Mouse (Mus musculus): ENCODE measurements around the gene U2af2.
A peak's percentile ranks its signal among the peaks of the same experiment; 100 is the strongest.
"Not testable (repeated sequence)": the region's sequence is repeated elsewhere in the genome, so short reads cannot be mapped to it uniquely, and the experiment has no call there.

Gene U2af2

DNA sequence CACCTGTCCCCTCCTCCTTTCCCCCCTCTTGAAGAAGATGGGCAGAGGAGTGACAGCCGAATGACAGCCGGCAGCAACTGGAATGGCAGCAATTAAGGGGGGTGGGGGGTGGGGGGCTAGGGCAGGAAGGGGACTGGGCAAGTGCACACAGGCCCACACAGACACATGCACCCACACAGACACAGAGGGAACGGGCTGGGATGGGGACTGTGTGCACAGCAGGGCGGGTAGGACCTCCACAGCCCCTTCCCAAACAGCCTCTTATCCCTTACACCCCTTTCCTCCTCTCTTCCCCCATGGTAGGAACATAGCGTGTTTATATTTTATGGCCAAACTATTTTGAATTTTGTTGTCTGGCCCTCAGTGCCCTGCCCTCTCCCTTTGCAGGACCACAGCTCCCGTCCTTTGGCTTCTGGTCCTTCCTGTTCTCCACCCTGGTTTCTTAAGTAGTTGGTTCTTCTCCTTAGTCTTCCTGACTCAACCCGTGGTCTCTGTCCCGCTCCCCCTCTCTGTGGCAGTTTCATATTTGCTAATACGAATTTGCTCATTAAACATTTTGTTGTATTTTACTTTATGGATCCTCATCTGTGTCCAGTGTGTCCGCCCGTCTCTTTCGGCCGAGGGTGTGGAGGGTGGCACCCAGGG is 17.5 kb downstream of the U2af2 start:
- DNase-seq = not testable (repeated sequence)

DNA sequence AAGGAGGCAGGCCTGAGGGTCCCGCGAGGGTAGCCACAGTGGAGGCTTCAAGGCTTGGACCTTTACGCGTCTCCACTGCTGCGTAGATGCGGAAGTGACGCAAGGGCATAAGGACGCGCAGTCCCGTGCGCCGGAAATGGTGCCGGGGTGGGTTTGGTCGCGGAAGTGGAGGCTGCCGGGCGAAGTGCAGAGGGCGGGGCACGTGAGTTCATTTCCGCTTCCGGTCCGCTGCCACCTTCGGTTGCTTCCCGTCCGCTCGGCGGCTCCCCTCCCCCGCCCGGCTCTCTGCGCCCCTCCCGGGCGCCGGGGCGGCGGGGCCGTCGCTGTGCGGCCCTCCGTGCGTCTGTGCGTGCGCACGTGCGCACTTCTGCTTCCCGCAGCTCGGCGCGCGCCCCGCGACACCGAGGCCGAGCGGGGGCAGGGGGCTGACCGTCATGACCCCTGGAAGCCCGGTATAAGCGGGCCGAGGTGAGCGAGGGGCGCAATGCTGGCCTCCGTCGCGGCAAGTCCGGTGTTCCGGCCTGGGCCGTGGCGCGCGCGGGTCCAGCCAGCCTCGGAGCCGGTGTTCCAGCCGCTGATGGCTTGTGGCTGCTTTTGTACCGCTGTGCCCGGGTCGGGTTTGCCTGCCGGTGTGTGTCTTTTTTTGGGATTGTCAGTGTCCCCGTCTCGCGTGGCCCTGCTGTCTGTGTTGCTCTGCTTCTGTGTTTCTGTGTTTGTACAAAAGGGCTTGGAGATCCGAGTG is 18.2 kb downstream of the U2af2 start, which contains the start of gene Epn1:
Gene Epn1 (plus strand): TSS at position 226 of the 742 bp plus-strand sequence.
- peak; percentile 95 for DNase-seq

DNA sequence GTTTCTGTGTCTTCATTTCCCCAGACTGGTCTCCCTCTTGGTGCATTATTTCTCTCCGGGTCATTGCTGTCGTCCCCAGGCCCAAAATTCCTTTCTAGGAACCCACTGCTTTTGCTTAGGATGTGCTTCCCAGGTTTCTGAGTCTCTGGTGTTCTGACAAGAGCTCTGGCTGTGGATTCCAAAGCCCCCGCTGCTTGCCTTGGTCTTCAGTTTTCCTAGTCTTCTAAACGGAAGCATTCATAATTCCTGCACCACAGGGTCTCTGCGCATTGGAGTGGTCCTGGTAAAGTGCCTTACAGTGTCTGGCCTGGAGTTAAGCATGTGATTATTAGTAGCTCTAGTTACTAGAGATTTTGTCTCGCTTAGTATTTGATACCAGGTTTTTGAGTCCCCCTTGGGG is 18.9 kb downstream of the U2af2 start:
- DNase-seq = no peak

DNA sequence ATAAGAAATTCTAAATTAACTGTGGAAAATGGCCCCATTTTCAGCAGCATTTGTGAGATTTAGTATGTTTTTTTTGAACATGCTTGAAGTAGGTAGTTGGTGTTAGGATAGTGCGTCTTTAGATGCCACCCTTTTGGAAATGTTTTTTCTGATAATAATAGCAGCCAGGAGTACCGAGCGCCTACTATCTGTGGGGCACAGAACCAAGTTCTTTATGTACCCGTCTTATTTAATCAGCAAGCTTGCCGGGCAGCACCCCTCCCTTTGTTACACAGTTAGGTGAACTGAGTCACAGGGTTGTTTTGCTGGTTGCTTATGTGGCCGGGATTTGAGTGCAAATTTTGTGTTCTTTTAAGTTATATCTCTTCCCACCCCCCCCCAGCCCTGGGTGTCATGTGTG is 19.3 kb downstream of the U2af2 start:
- no peak for DNase-seq

DNA sequence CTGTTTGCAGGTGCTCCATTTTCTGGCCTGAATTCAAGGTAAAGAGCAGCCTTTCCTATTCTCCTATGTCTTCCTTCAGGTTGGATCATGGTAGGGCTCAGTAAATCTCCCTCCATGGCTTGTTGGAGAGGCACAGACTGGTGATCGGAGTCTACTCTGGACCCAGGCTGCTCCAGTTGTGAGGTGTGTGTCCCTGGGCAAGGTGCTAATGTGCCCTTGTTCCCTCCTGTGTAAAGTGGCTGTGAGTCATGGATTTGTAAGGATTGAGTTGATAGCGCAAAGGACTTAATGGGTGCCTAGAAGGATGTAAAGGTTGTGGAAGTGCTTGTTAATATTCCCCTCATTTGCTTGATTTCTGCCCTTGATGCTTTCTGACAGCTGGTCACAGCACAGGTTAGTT is 20.0 kb downstream of the U2af2 start:
- no peak for DNase-seq

DNA sequence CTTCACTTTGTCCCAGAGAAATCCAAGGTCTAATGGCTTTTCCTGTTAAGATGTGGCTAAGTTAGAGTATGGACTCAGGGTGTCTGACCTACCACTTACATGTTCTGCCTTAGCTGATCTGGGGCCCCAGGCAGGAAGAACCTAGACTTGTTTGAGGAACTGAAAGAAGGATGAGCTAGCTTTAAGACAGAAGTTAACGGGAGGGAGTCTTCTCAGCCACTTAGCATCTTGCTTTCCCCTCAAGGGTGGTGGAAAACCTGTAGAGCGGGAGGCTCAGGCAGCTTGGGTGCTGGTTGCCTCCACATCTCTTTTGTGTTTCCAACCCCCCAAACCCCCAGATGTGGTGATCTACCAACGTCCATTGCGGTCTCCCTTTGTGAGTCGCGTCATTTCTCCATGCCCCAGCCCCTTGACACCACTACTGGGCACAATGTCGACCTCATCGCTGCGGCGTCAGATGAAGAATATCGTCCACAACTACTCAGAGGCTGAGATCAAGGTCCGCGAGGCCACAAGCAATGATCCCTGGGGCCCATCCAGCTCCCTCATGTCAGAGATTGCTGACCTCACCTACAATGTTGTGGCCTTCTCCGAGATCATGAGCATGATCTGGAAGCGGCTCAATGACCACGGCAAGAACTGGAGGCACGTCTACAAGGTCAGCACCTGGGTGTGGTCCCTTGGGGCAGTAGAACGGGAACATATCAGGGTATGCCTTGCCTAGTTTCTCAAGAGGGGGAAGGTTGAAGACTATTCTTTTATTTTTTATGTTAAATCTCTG is 21.6 kb downstream of the U2af2 start:
- DNase-seq = peak; percentile 61

DNA sequence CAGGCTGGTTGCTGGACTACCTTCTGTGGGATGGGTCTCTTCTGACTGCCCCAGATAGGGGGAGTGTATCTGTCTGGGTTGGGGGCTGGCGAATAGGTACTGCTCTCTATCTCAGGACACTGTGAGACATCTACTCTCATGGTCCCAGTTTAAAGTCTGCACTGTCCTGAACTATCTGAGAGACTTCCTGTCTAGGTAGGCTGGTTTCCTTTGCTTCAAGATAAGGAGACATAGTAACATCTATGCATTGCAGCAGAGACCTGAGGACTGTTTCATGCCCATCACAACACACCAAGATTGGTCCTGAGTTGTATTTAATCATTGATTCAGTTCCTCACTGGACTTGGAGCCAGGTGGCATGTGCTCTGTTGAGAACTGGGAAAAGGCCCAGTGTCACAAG is 23.6 kb downstream of the U2af2 start:
- DNase-seq = no peak

DNA sequence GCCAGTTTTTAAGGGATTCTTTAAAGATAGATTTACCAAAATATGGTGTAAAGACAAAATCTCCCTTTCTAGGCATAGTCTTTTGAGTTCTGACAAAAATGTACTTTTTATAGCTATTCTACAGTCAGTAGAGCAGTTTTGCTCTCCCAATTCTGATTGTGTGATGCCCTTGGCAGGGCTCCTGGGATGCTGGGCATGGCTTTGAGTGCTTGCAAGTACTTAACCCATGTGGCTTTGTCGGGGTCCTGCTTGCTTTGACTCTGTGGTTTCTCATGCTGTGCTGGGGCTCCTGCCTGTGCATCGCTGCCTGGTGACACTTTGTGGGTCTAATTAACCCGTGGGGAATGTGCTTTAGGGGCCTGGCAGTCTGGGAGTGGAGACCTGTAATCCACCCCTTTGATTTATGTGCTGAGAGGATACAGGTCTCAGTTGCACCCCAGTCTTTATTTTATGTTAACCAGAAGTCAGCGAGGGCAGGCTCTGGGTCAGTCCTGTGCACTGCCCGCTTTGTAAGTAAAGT is 25.0 kb downstream of the U2af2 start:
- no peak for DNase-seq

DNA sequence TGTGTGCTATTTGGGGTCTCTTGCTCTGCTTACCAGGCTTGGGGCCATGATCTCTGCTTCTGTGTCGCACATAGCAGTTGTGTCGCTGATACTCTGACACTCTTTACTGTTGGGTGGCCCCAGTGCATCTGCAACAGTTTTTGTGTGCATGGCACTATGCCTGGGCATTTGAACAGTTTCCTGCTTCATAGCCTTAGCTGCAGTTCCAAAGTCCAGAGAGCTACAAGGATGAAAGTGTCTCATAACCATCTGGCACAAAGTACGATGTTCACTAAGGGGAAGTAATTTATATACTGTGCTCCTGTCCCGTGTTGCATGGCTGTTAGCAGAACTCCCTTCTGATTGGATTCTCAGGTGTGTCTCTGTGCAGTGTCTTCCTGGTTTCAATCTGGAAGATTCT is 25.9 kb downstream of the U2af2 start:
- peak; percentile 43 for DNase-seq

DNA sequence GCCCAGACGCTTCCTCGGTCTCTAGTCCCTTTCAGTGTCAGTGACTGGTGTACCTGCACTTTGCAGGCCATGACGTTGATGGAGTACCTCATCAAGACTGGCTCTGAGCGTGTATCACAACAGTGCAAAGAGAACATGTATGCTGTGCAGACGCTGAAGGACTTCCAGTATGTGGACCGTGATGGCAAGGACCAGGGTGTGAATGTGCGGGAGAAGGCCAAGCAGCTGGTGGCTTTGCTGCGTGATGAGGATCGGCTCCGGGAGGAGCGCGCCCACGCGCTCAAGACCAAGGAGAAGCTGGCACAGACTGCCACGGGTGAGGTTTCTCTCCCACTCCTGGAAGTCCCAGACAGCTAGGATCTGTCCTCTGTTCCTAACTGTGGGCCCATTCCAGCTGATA is 27.9 kb downstream of the U2af2 start:
- DNase-seq = no peak

DNA sequence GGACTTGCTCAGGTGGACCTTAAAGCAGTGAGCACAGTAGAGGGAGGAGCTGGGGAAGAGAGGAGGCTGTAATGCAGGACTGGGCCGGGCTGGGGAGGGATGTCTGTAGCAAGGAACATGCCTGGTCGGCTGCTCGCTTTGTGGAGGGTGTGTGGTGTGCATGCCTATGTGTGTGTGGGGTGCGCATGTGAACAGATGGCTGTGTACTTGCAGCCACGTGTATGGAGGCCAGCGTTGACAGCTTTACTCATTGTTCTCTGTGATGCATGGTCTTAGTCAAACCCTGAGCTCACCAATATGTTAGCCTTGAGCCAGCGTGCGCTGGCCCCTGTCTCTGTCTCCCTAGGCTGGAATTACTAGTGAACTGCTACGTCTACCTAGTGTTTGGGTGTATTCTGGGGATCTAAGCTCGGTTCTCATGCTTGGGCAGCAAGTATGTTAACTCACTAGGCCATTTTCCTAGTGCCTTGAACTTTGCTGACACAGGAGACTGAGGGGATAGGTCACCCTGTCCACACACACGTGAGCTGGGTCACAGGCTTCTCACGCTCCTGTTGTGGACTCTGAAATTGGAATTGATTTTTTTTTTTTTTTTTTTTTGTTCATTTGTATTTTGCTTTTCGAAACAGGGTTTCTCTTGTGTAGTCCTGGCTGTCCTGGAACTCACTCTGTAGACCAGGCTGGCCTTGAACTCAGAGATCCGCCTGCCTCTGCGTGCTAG is 29.2 kb downstream of the U2af2 start:
- DNase-seq = no peak

DNA sequence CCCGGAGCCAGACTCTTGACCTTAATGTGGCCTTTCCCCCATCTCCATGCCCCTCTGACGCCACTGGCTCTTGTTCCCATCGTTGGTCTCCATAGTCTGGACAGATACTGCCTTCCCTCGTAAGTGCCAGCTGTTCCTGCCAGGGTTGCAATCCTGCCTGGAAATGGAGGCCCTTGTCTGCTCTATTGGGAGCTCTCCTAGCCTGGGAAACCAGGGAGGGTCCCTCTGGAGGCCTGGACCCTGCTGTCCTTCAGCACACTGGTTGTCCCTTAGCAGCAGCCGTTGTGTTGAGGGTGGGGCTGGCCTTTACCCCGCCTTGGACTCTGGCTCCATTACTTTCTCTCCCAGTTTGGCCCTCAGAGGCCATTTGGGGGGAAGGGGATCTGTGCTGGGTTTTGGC is 30.4 kb downstream of the U2af2 start:
- DNase-seq = no peak

DNA sequence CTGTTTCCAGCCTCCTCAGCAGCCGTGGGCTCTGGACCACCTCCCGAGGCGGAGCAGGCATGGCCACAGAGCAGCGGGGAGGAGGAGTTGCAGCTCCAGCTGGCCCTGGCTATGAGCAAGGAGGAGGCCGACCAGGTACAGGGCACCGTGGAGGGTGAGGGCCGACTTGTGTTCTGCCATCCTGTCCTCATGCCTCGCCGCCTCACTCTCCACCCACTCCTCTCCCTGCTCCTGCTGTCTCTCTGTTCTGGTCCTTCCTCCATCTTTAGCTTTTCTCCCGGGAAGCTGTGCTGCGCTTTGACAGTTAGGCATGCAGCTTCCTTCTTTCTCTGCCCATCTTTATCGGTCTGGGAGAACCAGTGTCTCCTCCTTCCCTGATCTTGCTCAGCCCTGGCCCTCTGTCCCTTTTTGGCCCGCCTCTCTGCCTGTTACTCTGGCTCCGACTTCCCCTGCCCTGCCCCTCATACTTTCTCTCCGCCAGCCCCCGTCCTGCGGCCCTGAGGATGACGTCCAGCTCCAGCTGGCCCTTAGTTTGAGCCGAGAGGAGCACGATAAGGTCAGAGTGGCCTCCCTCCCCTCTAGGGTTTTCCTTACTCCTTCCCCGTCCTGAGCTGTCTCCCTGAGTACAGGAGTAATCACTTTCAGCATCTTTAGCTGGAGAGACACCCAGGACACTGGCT is 31.0 kb downstream of the U2af2 start:
- DNase-seq = no peak

DNA sequence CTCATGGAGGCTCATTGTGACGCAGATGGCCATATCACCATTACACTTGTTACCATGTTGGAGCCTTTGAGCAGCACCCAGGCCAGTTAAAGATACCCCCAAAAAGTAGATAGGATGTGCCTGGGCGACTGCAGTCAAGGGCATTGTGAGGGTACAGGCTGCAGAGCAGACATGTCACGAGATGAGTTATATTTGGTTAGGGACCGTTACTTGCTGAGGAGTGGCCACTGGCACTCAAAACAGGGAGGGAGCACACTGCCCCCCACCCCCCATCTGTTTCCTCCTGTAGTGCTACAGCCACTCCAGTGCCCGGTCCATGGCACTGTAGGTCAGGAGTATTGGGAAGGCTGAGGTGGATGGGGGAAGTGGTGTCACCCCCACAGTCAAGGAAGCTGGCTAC is 36.8 kb downstream of the U2af2 start:
- DNase-seq = no peak

DNA sequence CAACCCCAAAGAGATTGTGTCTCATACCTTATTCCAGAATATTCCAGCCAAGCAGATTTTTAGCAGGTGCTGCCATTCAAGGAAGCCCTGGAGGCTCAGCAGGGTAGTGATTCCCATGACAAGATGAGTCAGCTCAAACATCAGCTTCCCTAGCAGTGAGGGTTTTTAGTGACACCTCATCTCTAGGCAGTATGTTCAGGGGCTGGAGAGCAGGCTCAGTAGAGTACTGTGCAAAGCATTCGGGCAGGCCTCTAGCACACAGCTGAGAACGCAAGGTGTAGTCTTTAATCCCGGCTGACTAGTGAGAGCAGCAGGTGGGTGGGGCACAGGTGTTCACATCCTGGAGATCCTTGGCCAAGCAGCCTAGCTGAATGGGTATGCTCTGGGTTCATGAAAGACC is 37.9 kb downstream of the U2af2 start:
- DNase-seq = no peak

DNA sequence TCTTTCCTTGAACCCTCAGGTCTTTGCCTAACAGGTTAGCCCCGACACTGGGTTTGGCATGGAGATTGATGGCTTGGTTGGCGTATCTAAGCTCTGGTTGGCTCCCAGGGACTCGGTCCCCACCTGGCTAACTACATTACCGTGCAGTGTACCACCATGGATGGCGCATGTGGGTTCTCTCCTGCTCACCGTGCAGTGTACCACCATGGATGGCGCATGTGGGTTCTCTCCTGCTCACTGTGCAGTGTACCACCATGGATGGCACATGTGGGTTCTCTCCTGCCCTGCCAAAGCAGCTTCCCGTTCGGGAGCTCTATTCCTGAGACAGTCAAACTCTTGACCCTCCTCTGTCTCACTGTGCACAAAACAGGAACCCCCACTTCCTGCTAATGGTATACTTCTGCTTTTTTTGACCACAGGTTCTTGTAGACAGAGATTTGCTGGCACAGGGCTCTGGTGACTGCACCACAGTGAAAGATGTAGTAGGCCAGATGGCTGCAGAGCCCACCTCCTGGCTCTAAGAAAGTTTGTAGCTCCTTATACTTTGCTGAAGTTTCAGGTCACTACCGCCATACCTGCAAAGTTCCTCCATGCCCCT is 39.2 kb downstream of the U2af2 start:
- no peak for DNase-seq

DNA sequence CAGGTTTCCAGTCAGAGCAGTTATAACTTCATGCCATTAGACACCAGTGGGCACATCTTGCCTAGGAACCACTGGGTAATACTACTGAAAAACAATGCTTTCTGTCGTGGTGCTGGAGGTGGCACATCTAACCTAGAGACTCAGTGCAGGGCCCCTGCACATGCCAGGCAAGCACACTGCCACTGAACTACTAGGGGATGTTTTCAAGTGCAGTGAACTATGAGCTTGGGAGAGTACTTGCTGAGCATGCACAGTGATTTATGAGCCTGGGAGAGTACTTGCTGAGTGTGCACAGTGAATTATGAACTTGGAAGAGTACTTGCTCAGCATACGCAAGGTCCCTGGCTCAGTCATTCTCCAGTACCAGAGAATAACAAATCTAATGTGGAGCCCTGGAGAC is 40.6 kb downstream of the U2af2 start:
- DNase-seq = no peak

DNA sequence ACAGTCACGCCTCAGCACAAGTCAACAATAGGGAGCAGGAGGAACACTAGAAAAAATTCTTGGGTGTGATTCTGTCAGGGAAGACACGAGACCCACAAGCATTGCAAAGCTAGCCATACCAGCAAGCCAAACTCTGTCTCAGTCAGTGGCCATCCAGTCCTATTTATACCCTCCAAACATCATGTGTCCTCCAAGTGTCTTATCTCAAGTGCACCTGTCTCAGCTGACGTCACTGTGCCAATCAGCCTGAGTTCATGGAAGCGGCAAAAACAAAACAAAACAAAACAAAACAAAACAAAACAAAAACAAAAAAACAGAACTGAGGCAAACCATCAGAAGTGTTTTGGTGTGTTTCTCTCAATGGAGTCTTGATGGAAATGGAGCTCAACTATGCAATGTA is 46.3 kb downstream of the U2af2 start:
- DNase-seq = no peak

DNA sequence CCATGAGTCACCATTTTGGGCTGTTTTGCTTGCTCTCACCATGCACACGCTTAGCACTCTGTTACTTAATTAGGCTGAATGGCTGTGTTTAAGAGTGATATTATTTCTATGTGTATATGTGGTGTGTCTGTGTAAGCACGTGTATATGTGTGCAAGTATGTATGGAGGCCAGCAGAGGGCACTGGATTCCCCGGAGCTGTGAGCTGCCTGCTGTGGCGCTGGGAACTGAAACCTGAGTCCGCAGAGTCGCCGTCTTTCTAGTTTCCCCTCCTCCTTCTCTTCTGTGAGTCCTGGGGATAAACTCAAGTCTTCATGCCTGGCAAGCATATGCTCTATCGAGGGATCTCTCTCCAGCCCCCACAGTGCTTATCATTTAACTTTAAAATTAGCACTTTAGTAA is 47.4 kb downstream of the U2af2 start:
- DNase-seq = no peak

DNA sequence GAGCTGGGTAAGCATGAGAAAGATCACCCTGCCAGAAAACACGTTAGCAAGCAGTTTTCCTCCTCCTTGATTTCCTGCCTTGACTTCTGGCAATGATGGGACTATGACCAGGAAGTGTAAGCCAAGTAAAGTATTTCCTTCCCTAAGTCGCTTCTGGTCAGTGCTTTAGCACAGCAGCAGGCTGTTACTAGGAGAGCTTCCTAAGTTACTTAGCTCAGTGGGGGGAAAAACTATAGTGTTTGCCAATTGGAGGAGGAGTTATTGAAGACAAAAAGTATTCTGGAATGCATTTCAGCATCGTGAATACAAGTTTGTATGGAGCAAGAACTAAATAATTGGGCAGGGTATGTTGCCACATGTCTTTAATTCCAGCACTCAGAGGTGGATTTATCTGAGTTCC is 50.8 kb downstream of the U2af2 start:
- no peak for DNase-seq

DNA sequence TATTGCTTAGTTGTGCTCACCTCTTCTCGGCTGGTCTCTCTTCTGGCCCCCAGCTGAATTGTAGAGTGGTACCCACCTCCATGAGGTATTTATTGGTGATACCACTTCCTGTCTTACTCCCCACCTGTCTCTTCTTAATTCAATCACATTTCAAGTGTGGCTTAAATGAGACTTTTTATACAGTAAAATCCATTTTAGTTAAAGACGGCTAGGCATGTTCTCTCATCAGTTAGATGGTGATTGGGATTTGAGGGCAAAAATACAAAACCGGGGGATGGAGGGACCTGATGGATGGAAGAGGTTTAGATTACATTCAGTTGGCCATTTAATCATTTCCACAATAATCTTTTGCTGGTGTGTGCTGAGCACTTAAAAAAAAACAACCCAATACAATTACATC is 54.9 kb downstream of the U2af2 start, which contains the start of gene Rfpl4:
Gene Rfpl4 (minus strand): TSS at position 101 of the 400 bp plus-strand sequence.
- DNase-seq = no peak

DNA sequence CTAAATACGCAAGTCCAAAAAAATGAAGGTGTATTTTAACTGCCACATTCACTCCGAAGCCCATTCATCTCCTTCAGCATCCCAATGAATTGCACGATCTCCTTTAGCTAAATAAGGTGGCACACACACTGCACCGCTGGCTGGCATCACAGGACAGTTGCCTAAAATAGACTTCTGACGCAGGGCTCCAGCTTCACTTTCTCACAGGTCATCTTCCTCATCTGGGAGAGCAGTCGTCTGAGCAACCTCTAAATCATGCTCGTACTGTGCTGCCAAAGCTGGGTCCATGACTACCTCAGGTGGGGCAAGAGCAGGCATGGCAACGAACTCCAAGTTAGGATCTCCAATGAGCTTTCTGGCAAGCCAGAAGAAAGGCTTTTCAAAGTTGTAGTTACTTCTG is 63.1 kb downstream of the U2af2 start:
- no peak for DNase-seq
